Mouse (Mus musculus) embryonic fibroblast, embryonic 13.5 days (primary cell): ENCODE data around the gene Il17d. TPM values are rescaled to one million over a fixed set of nuclear protein-coding genes. Genes with fewer than 3 reads are reported as not detected.

Experiments
- H3K27ac ChIP-seq: 2 replicates; pipeline ENCODE4 v1.5.1; 2012; ENCODE audit warnings: low read length, control low read depth, inconsistent platforms; ENCODE audit not compliant: insufficient read depth
- H3K4me1 ChIP-seq: 2 replicates; pipeline ENCODE4 v1.6.1; 2011; ENCODE audit warnings: low read length; ENCODE audit not compliant: control insufficient read depth, insufficient read depth
- H3K4me3 ChIP-seq: 2 replicates; pipeline ENCODE4 v1.5.1; 2011; ENCODE audit warnings: mild to moderate bottlenecking, control low read depth, low read length; ENCODE audit not compliant: insufficient read depth
- CTCF ChIP-seq: IDR thresholded peaks from 2 replicates; pipeline ENCODE4 v1.5.1; 2011; ENCODE audit warnings: mild to moderate bottlenecking, control low read depth, low read length, moderate library complexity, borderline replicate concordance; ENCODE audit not compliant: insufficient read depth
- POLR2A ChIP-seq: IDR thresholded peaks from 2 replicates; pipeline ENCODE4 v1.6.1; 2011; ENCODE audit warnings: low read depth, mild to moderate bottlenecking, control low read depth, low read length, moderate library complexity
- polyA plus RNA-seq: library from polyadenylated mRNA; stranded (reverse); fragments of >200 nt; gene quantifications from 2 replicates; pipeline ENCODE4 v1.2.4, GENCODE M21; 2011; ENCODE audit warnings: low read depth; ENCODE audit not compliant: missing spikeins, insufficient read length

Il17d gene
- 3.5 and 4.4 TPM in 2 replicates for polyA plus RNA-seq

DNA sequence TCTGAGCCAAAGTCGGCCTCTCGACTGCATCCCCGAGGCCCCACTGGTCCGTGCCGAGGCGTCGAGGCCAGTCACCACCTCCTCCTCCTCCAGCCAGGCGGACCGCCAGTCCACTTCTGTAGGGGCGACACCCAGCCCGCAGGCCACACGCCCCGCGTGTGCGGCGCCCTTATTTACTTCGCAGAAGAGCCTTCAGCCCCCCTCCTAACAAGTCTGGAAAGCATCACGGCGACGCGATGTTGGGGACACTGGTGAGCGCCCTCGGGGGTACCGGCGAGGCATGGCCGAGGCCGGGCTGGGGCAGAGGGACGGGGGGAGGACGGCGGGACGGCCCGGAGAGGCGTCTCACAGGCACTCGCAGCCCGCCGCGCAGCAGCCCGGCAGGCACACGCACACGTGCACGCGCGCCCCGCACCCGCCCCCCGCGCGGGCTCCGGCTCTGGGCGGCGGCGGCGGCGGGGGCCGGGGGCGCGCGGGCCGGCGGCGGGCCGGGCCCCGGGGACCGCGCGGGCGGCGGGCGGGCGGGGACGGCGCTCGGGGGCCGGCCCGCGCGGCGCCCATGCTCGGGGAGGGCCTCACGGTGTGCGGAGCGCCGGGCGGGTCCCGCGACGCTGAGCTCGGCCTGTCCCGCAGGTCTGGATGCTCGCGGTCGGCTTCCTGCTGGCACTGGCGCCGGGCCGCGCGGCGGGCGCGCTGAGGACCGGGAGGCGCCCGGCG lies at the start of gene Il17d:
Il17d (plus strand) TSS at position 107 of the 717 bp plus-strand sequence.
- Histone ChIP-seq H3K4me1 (no peaks in the 10 kb centered on the region), H3K4me3 (peak within 1 kb of the TSS; percentile 57), H3K27ac (no peak within 1 kb of the TSS)
- TF ChIP-seq POLR2A (0 out of 2 replicates have a peak, but pooled peaks have one; percentile 17), CTCF (no peak)

DNA sequence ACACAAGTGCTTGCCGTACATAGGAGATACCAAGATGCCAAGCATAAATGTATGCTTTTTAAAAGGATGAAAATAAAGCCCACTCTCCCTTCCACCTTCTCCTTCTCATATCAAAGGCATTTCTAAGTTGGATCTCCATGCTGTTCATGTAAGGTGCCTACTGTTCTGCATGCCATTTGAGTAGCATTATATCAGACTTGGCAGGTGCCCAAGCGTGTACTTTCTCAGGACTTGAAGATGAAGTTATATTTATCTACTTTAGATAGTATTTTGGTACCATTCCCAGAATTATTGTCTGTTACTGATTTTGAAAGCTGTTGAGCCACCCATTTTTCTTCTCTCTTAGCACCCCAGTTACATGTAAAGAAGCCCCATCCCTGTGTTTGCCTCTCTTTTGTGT lies 49.5 kb upstream of the Il17d start:
- TF ChIP-seq CTCF (no peak), POLR2A (no peak)
- Histone ChIP-seq H3K4me1 (no peaks in the 10 kb centered on the region), H3K27ac (no peak overlapping the region), H3K4me3 (no peak overlapping the region)

DNA sequence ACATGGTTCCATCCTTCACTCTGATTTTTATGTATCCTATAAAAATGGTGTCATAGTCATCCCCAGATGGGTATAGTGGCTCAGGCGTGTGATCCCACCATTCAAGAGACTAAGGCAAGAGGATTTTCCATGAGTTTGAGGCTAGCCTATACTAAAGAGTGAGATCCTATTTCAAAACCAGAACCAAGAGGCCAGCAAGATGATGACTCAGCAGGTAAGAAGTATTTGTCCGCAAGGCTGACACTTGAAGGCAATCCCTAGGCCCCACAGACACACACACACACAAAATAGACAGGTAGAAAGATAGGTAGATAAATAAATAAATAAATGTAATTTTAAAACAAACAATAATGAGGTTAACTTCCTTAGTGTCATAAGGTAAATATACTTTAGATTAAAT lies 42.3 kb upstream of the Il17d start:
- Histone ChIP-seq H3K27ac (no peak overlapping the region), H3K4me3 (no peak overlapping the region), H3K4me1 (no peaks in the 10 kb centered on the region)
- TF ChIP-seq POLR2A (no peak), CTCF (no peak)

DNA sequence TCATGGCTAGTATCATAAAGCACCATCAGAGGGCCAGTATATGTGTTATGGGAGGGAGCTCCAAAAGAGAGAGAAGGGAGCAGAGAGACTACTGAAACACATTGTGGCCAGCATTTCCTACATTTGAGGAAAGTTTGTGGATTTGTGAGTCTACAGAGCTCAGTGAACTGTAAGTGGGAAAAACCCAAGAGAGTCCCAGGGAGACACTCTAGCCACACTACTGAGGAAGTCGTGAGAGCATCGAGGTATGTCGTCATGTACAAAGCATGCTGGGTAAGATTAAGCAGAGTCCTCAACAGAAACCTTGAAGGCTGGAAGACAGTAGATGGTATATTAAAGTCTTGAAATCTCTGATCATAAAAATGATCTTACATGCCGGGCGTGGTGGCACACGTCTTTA lies 40.4 kb upstream of the Il17d start:
- no peak overlapping the region for H3K4me3 ChIP-seq
- no peaks in the 10 kb centered on the region for H3K4me1 ChIP-seq
- TF ChIP-seq CTCF (no peak), POLR2A (no peak)
- H3K27ac ChIP-seq: no peak overlapping the region

DNA sequence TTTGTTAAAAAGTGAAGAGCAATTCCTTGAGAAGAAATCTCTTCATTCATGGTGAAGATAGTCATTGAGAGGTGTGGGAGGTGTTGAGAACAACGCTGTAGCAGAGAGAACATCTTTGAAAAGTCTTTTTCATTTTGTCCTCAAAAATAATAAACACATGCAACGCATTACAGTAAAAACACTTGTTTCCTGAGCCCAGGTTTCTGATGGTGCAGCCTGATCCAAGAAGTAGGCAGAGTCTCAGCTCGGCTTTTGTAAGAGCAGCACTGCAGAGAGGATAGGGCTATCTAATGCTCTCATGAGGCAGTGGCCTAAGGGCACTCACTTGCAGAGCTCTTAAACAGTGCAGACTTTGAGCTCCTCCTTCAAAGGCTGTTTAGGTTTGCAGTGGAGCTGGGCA lies 34.9 kb upstream of the Il17d start:
- H3K4me1 ChIP-seq: no peaks in the 10 kb centered on the region
- no peak overlapping the region for H3K27ac ChIP-seq
- H3K4me3 ChIP-seq: no peak overlapping the region
- TF ChIP-seq POLR2A (no peak), CTCF (no peak)

GRCm38 (mm10) chr14:57493840-57494239 lies 30.7 kb upstream of the Il17d start:
- Histone ChIP-seq H3K4me3 (no peak overlapping the region), H3K4me1 (no peaks in the 10 kb centered on the region), H3K27ac (no peak overlapping the region)
- TF ChIP-seq CTCF (no peak), POLR2A (no peak)

DNA sequence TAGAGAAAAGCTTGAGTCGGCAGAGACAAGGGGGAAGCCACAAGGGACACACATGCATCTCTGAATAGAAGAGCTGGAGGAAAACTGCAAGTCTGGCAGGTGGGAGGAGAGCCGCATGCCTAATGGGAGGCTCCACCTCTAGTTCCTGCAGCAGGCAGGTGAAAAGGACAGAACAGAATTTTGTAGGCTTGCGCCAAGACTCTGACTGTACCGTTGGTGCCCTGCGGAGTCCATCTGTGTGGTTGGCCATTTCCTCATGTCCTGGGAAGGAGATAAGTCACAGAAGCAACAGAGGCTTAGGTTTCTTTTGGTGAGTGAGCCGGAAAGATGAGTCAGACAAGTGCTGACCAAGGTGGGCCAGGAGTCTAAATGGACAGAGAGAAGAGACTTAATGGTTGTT lies 20.8 kb upstream of the Il17d start:
- no peaks in the 10 kb centered on the region for H3K4me1 ChIP-seq
- TF ChIP-seq CTCF: no peak
- TF ChIP-seq POLR2A: no peak

DNA sequence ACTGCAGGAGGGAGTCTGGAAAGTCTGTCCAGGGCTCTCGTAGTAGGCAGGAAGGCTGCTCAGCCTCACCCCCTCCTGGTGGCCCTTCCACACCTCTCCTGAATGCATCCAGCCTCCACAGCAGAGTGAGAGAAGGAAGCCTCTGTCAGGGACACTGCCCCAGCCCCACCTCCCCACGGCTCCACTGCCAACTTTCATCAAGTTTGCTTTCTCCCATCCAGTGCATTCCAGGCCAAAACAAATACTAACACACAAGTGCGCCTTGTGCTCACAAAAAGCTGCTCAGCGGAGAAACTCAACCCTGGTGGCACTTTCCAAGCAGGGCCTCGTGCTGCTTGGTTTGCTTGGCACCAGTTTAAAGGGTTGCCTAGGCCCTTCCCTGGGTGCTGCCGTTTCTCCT lies 15.0 kb upstream of the Il17d start:
- Histone ChIP-seq H3K4me1 (no peaks in the 10 kb centered on the region), H3K4me3 (no peak overlapping the region), H3K27ac (no peak overlapping the region)
- no peak for TF ChIP-seq CTCF
- TF ChIP-seq POLR2A: no peak

More for the DNA sequence above, 20.8 kb upstream of the Il17d start:
- Histone ChIP-seq H3K4me3 (no peak overlapping the region), H3K27ac (no peak overlapping the region)

DNA sequence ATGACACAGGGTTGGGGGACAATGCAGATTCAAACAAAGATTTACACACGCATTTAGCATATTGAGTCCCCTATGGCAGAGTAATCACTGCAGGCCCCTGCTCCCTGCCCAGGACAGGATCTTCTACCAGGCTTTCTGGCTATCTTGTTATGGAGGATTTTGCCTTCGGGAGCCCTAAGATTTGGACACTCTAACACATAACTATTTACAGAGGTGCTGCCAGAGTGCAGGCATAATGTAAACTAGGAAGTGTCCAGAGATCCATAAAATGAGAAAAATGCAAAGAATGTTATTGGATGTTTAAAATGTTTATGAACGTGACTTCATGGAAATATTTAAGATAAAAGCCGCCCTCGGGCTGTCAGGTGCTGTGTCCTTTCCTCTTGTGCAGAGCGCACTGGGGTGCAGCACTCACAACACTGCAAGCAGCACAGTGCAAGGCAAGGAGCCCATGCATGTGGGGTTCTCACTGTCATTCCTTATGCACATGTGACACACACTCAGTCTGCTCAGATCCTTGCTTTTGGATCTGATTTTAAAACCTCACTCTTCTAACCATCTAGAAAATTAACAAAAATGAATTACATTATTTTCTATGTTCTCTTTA lies 9.3 kb upstream of the Il17d start:
- TF ChIP-seq POLR2A: no peak
- TF ChIP-seq CTCF: no peak
- H3K27ac ChIP-seq: no peak overlapping the region
- H3K4me3 ChIP-seq: no peak overlapping the region
- H3K4me1 ChIP-seq: peaks cover 7% of the 10 kb centered on the region; the same call in 1 of the 2 replicates

DNA sequence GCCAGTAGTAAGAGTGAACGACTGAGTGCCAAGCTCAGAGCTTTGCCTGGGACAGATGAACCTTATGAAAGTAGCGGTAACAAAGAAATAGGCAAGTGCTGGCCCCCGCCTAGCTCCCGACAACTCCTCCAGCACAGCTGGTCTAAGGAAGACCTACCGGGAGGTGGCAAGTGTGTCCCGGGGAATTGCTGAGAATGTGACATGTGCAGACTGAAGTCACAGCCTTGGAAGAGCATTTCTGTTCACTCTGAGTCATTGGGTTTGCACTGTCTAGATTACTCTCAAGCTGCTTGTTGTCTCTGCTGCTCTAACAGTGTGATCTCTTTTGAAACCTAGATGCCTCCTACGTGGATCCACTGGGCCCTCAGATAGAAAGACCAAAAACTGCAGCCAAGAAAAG lies 7.6 kb upstream of the Il17d start:
- Histone ChIP-seq H3K4me1 (peaks cover 7% of the 10 kb centered on the region; the same call in 1 of the 2 replicates), H3K4me3 (no peak overlapping the region), H3K27ac (no peak overlapping the region)
- TF ChIP-seq CTCF (no peak), POLR2A (no peak)
